Mouse (Mus musculus) stomach, embryonic 16.5 days (tissue): Measurements from ENCODE around the gene Myo9b. TPM values are rescaled to one million over a fixed set of nuclear protein-coding genes. Genes with fewer than 3 reads are reported as not detected.
A peak's percentile ranks its signal among the peaks of the same experiment; 100 is the strongest.

Experiments
- ATAC-seq: fragments of 200-750 bp; cut with Nextera tagmentation; 2 replicates; pipeline ENCODE4 v1.8.0; 2017; ENCODE audit warnings: moderate number of reproducible peaks, moderate TSS enrichment; ENCODE audit not compliant: insufficient read depth, low FRiP score
- H3K27ac ChIP-seq: fragments of 300-500 bp; sonication (generic); 2 replicates; pipeline ENCODE4 v1.5.1; 2014; ENCODE audit warnings: low read length
- H3K27me3 ChIP-seq: fragments of 300-500 bp; sonication (generic); 2 replicates; pipeline ENCODE4 v1.6.1; 2014; ENCODE audit warnings: low read length, control low read depth, mixed read lengths; ENCODE audit not compliant: control insufficient read depth, insufficient read depth
- H3K36me3 ChIP-seq: fragments of 300-500 bp; sonication (generic); 2 replicates; pipeline ENCODE4 v1.6.1; 2014; ENCODE audit warnings: low read length; ENCODE audit not compliant: control insufficient read depth, insufficient read depth
- H3K4me1 ChIP-seq: fragments of 300-500 bp; sonication (generic); 2 replicates; pipeline ENCODE4 v1.6.1; 2014; ENCODE audit warnings: low read length, control low read depth, mixed read lengths; ENCODE audit not compliant: control insufficient read depth, insufficient read depth
- H3K4me2 ChIP-seq: fragments of 300-500 bp; sonication (generic); 2 replicates; pipeline ENCODE4 v1.6.1; 2014; ENCODE audit warnings: low read depth, low read length, mixed read lengths
- H3K4me3 ChIP-seq: fragments of 300-500 bp; sonication (generic); replicated peaks from 2 replicates; pipeline ENCODE4 v1.5.1; 2014; ENCODE audit warnings: mild to moderate bottlenecking, low read length
- H3K9ac ChIP-seq: fragments of 300-500 bp; sonication (generic); 2 replicates; pipeline ENCODE4 v1.6.1; 2014; ENCODE audit warnings: low read length
- H3K9me3 ChIP-seq: fragments of 300-500 bp; sonication (generic); replicated peaks from 2 replicates; pipeline ENCODE4 v1.6.1; 2016; ENCODE audit warnings: low read length, control low read depth; ENCODE audit not compliant: control insufficient read depth
- WGBS: fragments of 180-500 bp; shearing (Covaris S2); extraction: QIAGEN DNeasy Blood & Tissue Kit; methylation state at CpG from one replicate; pipeline ENCODE4 v1.1.7; 2014; 5-methylcytosine and 5-hydroxymethylcytosine counted together
- polyA plus RNA-seq: library from polyadenylated mRNA; unstranded; fragments of >200 nt; fragmentation: Nextera tagmentation; extraction: Ambion mirVana; gene quantifications from 2 replicates; pipeline ENCODE4 v1.2.1, GENCODE M21; 2015

Myo9b gene
- polyA plus RNA-seq, 1 experiment from 2014 or later: 19.1 TPM

DNA sequence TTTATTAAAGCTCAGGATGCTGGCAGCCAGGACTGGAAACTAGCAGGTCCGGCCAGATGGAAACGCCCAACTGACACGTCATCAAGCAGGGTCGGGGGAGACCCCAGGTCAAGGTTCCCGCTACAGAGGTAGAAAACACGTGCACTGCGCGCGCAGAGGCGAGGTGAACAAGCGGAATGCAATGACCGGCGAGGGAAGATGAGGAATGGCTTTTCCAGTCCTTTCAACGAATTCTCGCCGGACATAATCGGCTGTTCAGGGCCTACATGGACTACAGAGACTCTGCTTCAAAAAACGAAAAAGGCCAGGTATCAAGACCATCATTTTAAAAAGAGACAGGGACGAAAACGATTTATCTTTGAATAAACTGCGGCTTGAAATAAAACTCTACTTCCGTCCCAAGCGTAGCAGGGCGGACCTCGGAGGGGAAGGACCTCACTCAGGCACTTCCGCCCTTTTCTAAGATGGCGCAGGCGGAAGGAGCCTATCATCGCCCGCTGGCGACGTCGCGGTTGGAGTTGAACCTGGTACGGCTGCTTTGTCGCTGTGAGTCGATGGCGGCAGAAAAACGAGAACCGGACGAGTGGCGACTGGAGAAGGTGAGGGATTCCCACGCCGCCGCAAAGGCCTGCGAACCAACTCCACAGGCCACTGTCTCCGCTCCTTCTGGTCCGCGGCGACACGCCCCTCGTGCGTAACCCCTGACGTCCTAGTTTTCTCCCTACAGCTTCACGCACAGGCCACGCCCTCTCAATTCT is 94.4 kb downstream of the Myo9b start, which contains the start of gene Use1:
Use1 (plus strand) TSS at position 78 of the 758 bp plus-strand sequence.
- WGBS: under 1% methylated on average over 56 of the region's 56 CpGs
- peak; percentile 89 for ATAC-seq
- no peaks in the 10 kb centered on the region for H3K36me3 ChIP-seq
- peaks cover 15% of the 10 kb centered on the region for H3K4me1 ChIP-seq
- no peaks in the 10 kb centered on the region for H3K27me3 ChIP-seq
- peak within 1 kb of the TSS; percentile 69 for H3K4me3 ChIP-seq
- H3K9me3 ChIP-seq: no peaks in the 10 kb centered on the region
- H3K9ac ChIP-seq: peak within 1 kb of the TSS; percentile 83
- peak within 1 kb of the TSS; percentile 92 for H3K27ac ChIP-seq
- peak within 1 kb of the TSS; percentile 78 for H3K4me2 ChIP-seq

DNA sequence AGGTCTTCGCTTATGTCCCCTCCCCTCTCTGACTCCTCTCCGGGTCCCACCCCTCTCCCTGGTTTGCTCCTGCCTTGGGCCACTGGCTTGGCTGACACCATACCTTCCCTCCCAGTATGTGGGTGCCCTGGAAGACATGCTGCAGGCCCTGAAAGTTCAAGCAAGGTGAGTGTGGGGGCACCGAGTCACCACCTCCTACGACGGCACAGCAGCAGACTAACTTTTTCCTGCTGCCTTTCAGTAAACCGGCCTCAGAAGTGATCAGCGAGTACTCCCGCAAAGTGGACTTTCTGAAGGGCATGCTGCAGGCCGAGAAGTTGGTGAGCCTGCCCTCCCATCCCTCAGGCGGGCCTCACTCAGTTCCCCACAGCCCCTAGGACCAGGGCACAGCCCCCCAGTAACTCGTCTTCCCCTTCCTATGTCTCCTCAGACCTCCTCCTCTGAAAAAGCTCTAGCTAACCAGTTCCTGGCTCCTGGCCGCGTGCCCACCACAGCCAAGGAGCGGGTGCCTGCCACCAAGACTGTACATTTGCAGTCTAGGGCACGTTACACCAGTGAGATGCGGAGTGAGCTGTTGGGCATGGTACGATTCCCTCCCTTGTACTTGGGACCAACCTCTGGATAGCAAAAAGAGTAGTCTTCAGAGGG is 95.1 kb downstream of the Myo9b start:
- 35% methylated on average over 17 of the region's 17 CpGs for WGBS
- H3K27me3 ChIP-seq: no peaks in the 10 kb centered on the region
- no peak for ATAC-seq
- no peaks in the 10 kb centered on the region for H3K36me3 ChIP-seq
- no peaks in the 10 kb centered on the region for H3K9me3 ChIP-seq
- peak overlapping the region; percentile 83 for H3K9ac ChIP-seq
- peak overlapping the region; percentile 92 for H3K27ac ChIP-seq
- H3K4me2 ChIP-seq: peak overlapping the region; percentile 78
- peak overlapping the region; percentile 69 for H3K4me3 ChIP-seq
- H3K4me1 ChIP-seq: peaks cover 15% of the 10 kb centered on the region

DNA sequence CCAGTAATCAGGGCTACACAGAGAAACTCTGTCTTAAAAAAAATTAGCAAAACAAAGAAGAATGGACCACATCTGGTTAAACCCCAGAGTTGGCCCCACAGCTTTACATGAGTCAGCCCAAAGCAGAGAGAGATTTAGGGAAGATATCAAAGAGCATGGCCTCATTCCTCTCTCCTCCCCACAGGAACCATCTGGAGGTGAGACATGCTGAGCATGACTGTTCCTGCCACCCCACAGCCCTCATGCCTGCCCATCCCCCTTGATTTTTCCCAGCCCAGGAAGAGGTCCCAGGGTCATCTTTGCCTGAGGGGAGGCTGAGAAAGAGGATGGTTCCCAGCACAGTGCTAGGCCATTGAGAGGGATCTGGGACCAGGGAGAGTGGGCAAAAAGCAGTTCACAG is 95.9 kb downstream of the Myo9b start:
- Histone ChIP-seq H3K27ac (peak overlapping the region; percentile 92; the same call in 1 of the 2 replicates), H3K4me3 (no peak overlapping the region), H3K4me2 (no peak overlapping the region), H3K4me1 (peaks cover 15% of the 10 kb centered on the region), H3K36me3 (no peaks in the 10 kb centered on the region), H3K27me3 (no peaks in the 10 kb centered on the region), H3K9me3 (no peaks in the 10 kb centered on the region), H3K9ac (peak overlapping the region; percentile 83; the same call in 1 of the 2 replicates)
- ATAC-seq: no peak

DNA sequence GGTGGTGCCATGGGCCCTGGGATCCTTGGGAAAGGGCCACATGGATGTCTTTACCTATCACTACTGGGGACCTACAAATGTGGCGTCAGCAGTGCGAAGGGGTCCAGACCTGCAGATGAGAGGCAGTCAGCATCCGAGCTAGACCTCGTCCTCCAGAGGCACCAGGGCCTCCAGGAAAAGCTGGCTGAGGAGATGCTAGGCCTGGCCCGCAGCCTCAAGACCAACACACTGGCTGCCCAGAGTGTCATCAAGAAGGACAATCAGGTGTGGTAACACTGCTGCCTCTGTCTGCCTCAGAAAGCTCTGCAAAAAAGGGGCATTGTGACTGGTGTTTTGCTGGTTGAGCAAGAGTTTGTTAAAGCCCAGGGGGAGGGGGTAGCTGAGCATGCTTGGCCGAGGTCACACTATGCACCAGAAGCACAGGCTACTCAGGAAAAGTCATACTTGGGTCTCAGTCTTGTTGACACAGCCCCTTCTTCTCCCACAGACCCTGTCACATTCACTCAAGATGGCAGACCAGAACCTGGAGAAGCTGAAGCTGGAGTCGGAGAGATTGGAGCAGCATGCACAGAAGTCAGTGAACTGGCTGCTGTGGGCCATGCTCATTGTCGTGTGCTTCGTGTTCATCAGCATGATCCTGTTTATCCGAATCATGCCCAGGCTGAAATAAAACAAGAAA is 96.7 kb downstream of the Myo9b start:
- Histone ChIP-seq H3K27me3 (no peaks in the 10 kb centered on the region), H3K4me2 (no peak overlapping the region), H3K4me3 (no peak overlapping the region), H3K9me3 (no peaks in the 10 kb centered on the region), H3K9ac (no peak overlapping the region), H3K27ac (no peak overlapping the region), H3K4me1 (peaks cover 15% of the 10 kb centered on the region), H3K36me3 (peaks cover 5% of the 10 kb centered on the region; the same call in 1 of the 2 replicates)
- WGBS: 93% methylated on average over 10 of the region's 10 CpGs
- ATAC-seq: no peak

DNA sequence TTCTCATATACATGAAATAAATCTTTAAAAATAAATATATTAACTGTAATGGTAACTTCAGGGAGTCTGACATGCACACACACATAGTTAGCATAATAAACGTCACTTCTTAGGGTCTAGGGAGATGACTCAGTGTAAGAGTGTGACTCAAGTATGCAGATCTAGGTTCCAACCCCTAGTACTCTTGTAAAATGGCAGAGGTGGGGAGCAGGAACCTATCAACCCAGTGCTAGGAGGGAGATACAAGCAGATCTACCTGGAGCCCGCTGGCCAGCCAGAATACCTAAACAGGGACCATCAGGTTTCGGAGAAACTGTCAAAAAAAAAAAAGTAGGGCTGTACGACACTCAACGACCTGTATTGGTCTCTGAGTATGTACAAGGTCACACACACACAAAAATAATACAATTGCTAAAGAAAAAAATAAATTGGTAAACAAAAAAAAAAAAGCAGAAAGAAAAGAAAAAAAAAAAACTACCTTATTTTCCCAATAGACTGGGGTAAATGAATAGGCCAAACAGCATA is 98.3 kb downstream of the Myo9b start:
- peak overlapping the region; percentile 81 for H3K9ac ChIP-seq
- 17% methylated on average over 5 of the region's 5 CpGs for WGBS

DNA sequence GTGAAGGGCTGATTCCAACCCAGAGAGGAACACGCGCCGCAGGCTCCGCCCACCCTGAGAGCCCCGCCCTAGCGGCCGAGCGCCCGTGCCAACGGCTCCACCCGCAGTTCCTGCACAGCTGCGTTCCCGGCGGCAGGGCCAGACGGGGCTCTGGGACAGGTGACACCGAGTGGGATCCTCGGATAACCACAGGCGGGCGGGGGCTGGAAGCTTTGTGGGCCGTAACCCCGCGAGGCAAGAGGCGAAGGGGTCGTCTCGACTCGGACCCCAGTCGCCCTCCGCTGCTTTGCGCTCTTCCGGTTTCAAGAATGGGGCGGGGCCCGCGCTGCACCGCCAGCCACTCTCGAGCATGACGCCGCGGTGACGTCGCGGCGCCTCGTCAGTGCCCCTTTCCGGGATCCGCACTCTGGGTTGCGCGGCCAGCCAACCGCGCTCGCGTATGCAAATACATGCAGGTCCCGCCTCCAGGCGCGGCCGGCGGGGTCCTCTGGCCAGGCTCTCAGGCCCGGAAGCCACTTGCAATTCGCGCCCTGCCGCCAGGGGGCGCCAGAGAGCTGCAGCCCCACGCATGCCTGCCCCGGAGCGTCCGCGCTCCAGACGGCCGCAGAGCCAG is 98.8 kb downstream of the Myo9b start, which contains the start of gene Ocel1:
Ocel1 (plus strand) TSS at position 63 of the 613 bp plus-strand sequence.
- Histone ChIP-seq H3K9me3 (no peaks in the 10 kb centered on the region), H3K4me3 (peak within 1 kb of the TSS; percentile 80), H3K27ac (peak within 1 kb of the TSS; percentile 92), H3K4me1 (peaks cover 27% of the 10 kb centered on the region), H3K36me3 (peaks cover 5% of the 10 kb centered on the region; the same call in 1 of the 2 replicates), H3K27me3 (no peaks in the 10 kb centered on the region), H3K4me2 (peak within 1 kb of the TSS; percentile 55), H3K9ac (peak within 1 kb of the TSS; percentile 81)
- under 1% methylated on average over 68 of the region's 68 CpGs for WGBS
- peak; percentile 88 for ATAC-seq

More for the DNA sequence above, 98.3 kb downstream of the Myo9b start:
- peak overlapping the region; percentile 55 for H3K4me2 ChIP-seq
- H3K4me1 ChIP-seq: peaks cover 21% of the 10 kb centered on the region
- peak overlapping the region; percentile 32; the same call in 1 of the 2 replicates for H3K27ac ChIP-seq
- H3K27me3 ChIP-seq: no peaks in the 10 kb centered on the region
- H3K9me3 ChIP-seq: no peaks in the 10 kb centered on the region
- peak overlapping the region; percentile 80 for H3K4me3 ChIP-seq
- ATAC-seq: no peak
- H3K36me3 ChIP-seq: peaks cover 5% of the 10 kb centered on the region; the same call in 1 of the 2 replicates

DNA sequence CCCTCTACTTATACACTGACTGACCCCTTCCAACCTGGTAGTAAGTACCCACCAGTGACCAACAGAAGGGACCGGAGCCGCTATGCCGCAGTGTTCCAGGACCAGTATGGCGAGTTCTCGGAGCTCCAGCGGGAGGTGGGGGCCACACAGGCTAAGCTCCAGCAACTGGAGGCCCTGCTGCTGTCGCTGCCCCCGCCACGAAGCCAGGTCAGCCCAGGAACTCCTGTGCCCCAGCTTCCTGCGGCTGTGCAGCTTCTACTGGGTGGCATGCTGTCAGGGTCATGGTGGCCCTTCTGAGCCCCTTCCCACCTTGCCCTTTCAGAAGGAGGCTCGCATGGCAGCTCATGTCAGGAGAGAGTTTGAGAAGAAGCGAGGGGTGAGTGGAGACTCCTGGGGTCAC is 99.9 kb downstream of the Myo9b start:
- Histone ChIP-seq H3K4me3 (no peak overlapping the region), H3K27ac (no peak overlapping the region), H3K36me3 (peaks cover 5% of the 10 kb centered on the region; the same call in 1 of the 2 replicates), H3K27me3 (no peaks in the 10 kb centered on the region), H3K4me2 (no peak overlapping the region), H3K4me1 (peaks cover 36% of the 10 kb centered on the region), H3K9me3 (no peaks in the 10 kb centered on the region), H3K9ac (no peak overlapping the region)
- no peak for ATAC-seq
- WGBS: 80% methylated on average over 12 of the region's 12 CpGs

DNA sequence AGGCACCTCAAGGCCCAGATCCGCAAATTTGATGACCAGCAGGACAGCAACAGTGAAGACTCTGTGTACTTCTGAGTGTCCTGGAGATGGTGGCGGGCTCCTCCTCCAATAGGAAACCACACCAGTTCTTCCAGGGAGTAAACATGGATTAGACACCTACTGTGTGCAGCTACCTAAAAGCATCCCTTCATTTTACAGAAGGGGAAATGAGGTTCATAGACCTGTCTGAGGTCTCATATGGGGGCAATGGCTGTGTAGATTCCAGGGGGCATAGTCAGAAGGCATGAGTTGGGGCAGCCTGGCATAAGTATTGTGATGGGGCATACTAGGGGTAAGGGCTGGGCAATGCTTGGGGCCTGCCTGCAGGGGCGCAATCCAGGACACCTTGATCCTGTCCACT is 100.5 kb downstream of the Myo9b start:
- no peaks in the 10 kb centered on the region for H3K9me3 ChIP-seq
- peaks cover 31% of the 10 kb centered on the region for H3K4me1 ChIP-seq
- H3K9ac ChIP-seq: no peak overlapping the region
- H3K4me3 ChIP-seq: no peak overlapping the region
- H3K27ac ChIP-seq: no peak overlapping the region
- ATAC-seq: no peak
- no peaks in the 10 kb centered on the region for H3K27me3 ChIP-seq
- H3K4me2 ChIP-seq: no peak overlapping the region
- 94% methylated on average over 3 of the region's 3 CpGs for WGBS
- peaks cover 5% of the 10 kb centered on the region; the same call in 1 of the 2 replicates for H3K36me3 ChIP-seq
